20 mouse cellular contexts compared by ENCODE assay signal in genomic region chr6:31210209-31210714, GRCm38 (mm10).
DNase-seq lines count a peak whose midpoint lies in the region; ATAC-seq and TF ChIP-seq lines count a peak whose summit lies in the region.
"Had no signal": no experiment of that assay in that cellular context is flagged by ENCODE, and none has a peak within 500 bp of the region (broad histone marks: within the 10 kb centered on the region; RNA-seq: fewer than 3 reads in every experiment).

No protein-coding gene starts in this region.

- H3K9me3 ChIP-seq in hindbrain, postnatal 0 days (ENCODE audit: low read length): no peaks in the 10 kb centered on the region
- H3K9me3 ChIP-seq in hindbrain, embryonic 10.5 days: no peaks in the 10 kb centered on the region
- no peaks in the 10 kb centered on the region for H3K9me3 ChIP-seq in midbrain, postnatal 0 days (ENCODE audit: low read length)
- no peaks in the 10 kb centered on the region for H3K9me3 ChIP-seq in midbrain, embryonic 14.5 days (ENCODE audit: control insufficient read depth, low read length)
- H3K9me3 ChIP-seq in stomach, postnatal 0 days (ENCODE audit: control insufficient read depth, low read length): no peaks in the 10 kb centered on the region
- H3K9me3 ChIP-seq: limb, embryonic 13.5 days; lung, embryonic 15.5 days; midbrain, embryonic 13.5 days had no signal

- H3K9ac ChIP-seq in hindbrain, postnatal 0 days (replicated peaks; ENCODE audit: low read length): no peak overlapping the region
- H3K9ac ChIP-seq in midbrain, postnatal 0 days (replicated peaks; ENCODE audit: low read length, poor library complexity, severe bottlenecking): no peak overlapping the region
- H3K9ac ChIP-seq in midbrain, embryonic 14.5 days (replicated peaks; ENCODE audit: low read length): no peak overlapping the region
- H3K9ac ChIP-seq in stomach, postnatal 0 days (ENCODE audit: low read length): no peak overlapping the region
- H3K9ac ChIP-seq: limb, embryonic 13.5 days; lung, embryonic 15.5 days; midbrain, embryonic 13.5 days had no signal

- WGBS in hindbrain, postnatal 0 days: 82% methylated on average over 7 of the region's 7 CpGs
- 81% methylated on average over 7 of the region's 7 CpGs for WGBS in hindbrain, embryonic 10.5 days
- WGBS in midbrain, postnatal 0 days: 80% methylated on average over 7 of the region's 7 CpGs
- WGBS in midbrain, embryonic 14.5 days: 83% methylated on average over 7 of the region's 7 CpGs
- WGBS in bone marrow, adult 2 months: 35% methylated on average over 7 of the region's 7 CpGs
- 72% methylated on average over 7 of the region's 7 CpGs for WGBS in stomach, postnatal 0 days

- ATAC-seq in hindbrain, postnatal 0 days: no peak
- ATAC-seq in midbrain, postnatal 0 days (ENCODE audit: low FRiP score): no peak
- ATAC-seq in midbrain, embryonic 14.5 days (ENCODE audit: low FRiP score, low TSS enrichment): no peak
- ATAC-seq in stomach, postnatal 0 days (ENCODE audit: low FRiP score, low TSS enrichment): no peak
- ATAC-seq: hindbrain, embryonic 16.5 days; midbrain, embryonic 13.5 days; Patski had no signal

- H3K27ac ChIP-seq in hindbrain, postnatal 0 days: no peak overlapping the region
- no peak overlapping the region for H3K27ac ChIP-seq in hindbrain, embryonic 10.5 days
- H3K27ac ChIP-seq in midbrain, postnatal 0 days (ENCODE audit: low read depth, low read length): no peak overlapping the region
- H3K27ac ChIP-seq in midbrain, embryonic 14.5 days (replicated peaks; ENCODE audit: low read depth, low read length): no peak overlapping the region
- peak overlapping the region; percentile 1 for H3K27ac ChIP-seq in bone marrow, adult 2 months (ENCODE audit: control insufficient read depth, insufficient read depth, low read depth, low read length, poor library complexity)
- no peak overlapping the region for H3K27ac ChIP-seq in stomach, postnatal 0 days (replicated peaks)
- H3K27ac ChIP-seq: limb, embryonic 13.5 days; lung, embryonic 15.5 days; midbrain, embryonic 13.5 days had no signal

- no peak overlapping the region for H3K4me2 ChIP-seq in hindbrain, postnatal 0 days (ENCODE audit: low read depth, low read length)
- H3K4me2 ChIP-seq in midbrain, postnatal 0 days (ENCODE audit: low read depth, low read length, poor library complexity, severe bottlenecking): no peak overlapping the region
- no peak overlapping the region for H3K4me2 ChIP-seq in midbrain, embryonic 14.5 days (ENCODE audit: low read length)
- no peak overlapping the region for H3K4me2 ChIP-seq in stomach, postnatal 0 days (replicated peaks; ENCODE audit: low read depth)
- H3K4me2 ChIP-seq: limb, embryonic 13.5 days; lung, embryonic 15.5 days; midbrain, embryonic 13.5 days had no signal

- no peak for TF ChIP-seq POLR2A in bone marrow, adult 2 months (IDR thresholded peaks at IDR 0.05; ENCODE audit: borderline replicate concordance, control insufficient read depth, low read depth, low read length)

- TF ChIP-seq EP300 in stomach, postnatal 0 days (optimal IDR thresholded peaks at IDR 0.05): no peak

- no peak overlapping the region for H3K4me3 ChIP-seq in hindbrain, postnatal 0 days (ENCODE audit: low read length)
- H3K4me3 ChIP-seq in hindbrain, embryonic 10.5 days: no peak overlapping the region
- H3K4me3 ChIP-seq in midbrain, postnatal 0 days (ENCODE audit: low read depth, low read length): no peak overlapping the region
- H3K4me3 ChIP-seq in midbrain, embryonic 14.5 days (replicated peaks; ENCODE audit: low read depth, low read length): no peak overlapping the region
- H3K4me3 ChIP-seq in bone marrow, adult 2 months (replicated peaks; ENCODE audit: control insufficient read depth, low read depth, low read length): peak overlapping the region; percentile 47
- H3K4me3 ChIP-seq in stomach, postnatal 0 days (ENCODE audit: low read depth, low read length): no peak overlapping the region
- H3K4me3 ChIP-seq: limb, embryonic 13.5 days; lung, embryonic 15.5 days; midbrain, embryonic 13.5 days had no signal

- peak; percentile 23 for TF ChIP-seq CTCF in hindbrain, postnatal 0 days (IDR thresholded peaks at IDR 0.05; ENCODE audit: low read depth)
- peak; percentile 26; the same call in 1 of the 2 replicates for TF ChIP-seq CTCF in midbrain, postnatal 0 days (IDR thresholded peaks at IDR 0.05)
- TF ChIP-seq CTCF in bone marrow, adult 2 months (IDR thresholded peaks at IDR 0.05; ENCODE audit: control insufficient read depth, insufficient read depth, low read length): peak; percentile 22; the same call in 1 of the 2 replicates
- peak; percentile 33 for TF ChIP-seq CTCF in stomach, postnatal 0 days (IDR thresholded peaks at IDR 0.05; ENCODE audit: low read depth)

- H3K27me3 ChIP-seq in hindbrain, postnatal 0 days (ENCODE audit: insufficient read depth, low read length): no peaks in the 10 kb centered on the region
- H3K27me3 ChIP-seq in hindbrain, embryonic 10.5 days (ENCODE audit: insufficient read depth, poor library complexity, severe bottlenecking): peaks cover 12% of the 10 kb centered on the region
- no peaks in the 10 kb centered on the region for H3K27me3 ChIP-seq in midbrain, postnatal 0 days (ENCODE audit: insufficient read depth, low read length)
- H3K27me3 ChIP-seq in midbrain, embryonic 14.5 days (ENCODE audit: control insufficient read depth, insufficient read depth, low read length): no peaks in the 10 kb centered on the region
- no peaks in the 10 kb centered on the region for H3K27me3 ChIP-seq in stomach, postnatal 0 days (ENCODE audit: control insufficient read depth, insufficient read depth, low read length)
- H3K27me3 ChIP-seq: Patski had no signal

- no peak for DNase-seq in hindbrain, postnatal 0 days (ENCODE audit: low spot score)
- DNase-seq in hindbrain, embryonic 10.5 days (ENCODE audit: low spot score): no peak
- DNase-seq in midbrain, postnatal 0 days (ENCODE audit: low spot score): no peak
- no peak for DNase-seq in midbrain, embryonic 14.5 days
- no peak for DNase-seq in stomach, postnatal 0 days (ENCODE audit: low spot score)
- DNase-seq in kidney, adult 11 months: no peak
- no peak for DNase-seq in kidney, adult 9 months
- DNase-seq: adrenal gland, adult 2 months; cerebellum, adult 9-11 months; heart, adult 18-20 months; heart, postnatal 14 days; kidney, postnatal 14 days; layer of hippocampus, postnatal 36 days; right cerebral cortex, postnatal 4 days had no signal

- no peaks in the 10 kb centered on the region for H3K4me1 ChIP-seq in hindbrain, postnatal 0 days (ENCODE audit: insufficient read depth, low read length)
- no peaks in the 10 kb centered on the region for H3K4me1 ChIP-seq in hindbrain, embryonic 10.5 days (replicated peaks)
- H3K4me1 ChIP-seq in midbrain, postnatal 0 days (ENCODE audit: insufficient read depth, low read length): no peaks in the 10 kb centered on the region
- H3K4me1 ChIP-seq in midbrain, embryonic 14.5 days (ENCODE audit: control insufficient read depth, insufficient read depth, low read length): no peaks in the 10 kb centered on the region
- H3K4me1 ChIP-seq in bone marrow, adult 2 months (ENCODE audit: control insufficient read depth, insufficient read depth, low read length): peaks cover 3% of the 10 kb centered on the region; the same call in 1 of the 2 replicates
- H3K4me1 ChIP-seq in stomach, postnatal 0 days (replicated peaks; ENCODE audit: control insufficient read depth, insufficient read depth): no peaks in the 10 kb centered on the region
- H3K4me1 ChIP-seq: limb, embryonic 13.5 days; lung, embryonic 15.5 days; midbrain, embryonic 13.5 days had no signal

- H3K36me3 ChIP-seq in hindbrain, postnatal 0 days (ENCODE audit: insufficient read depth, low read length): no peaks in the 10 kb centered on the region
- no peaks in the 10 kb centered on the region for H3K36me3 ChIP-seq in hindbrain, embryonic 10.5 days
- H3K36me3 ChIP-seq in midbrain, postnatal 0 days (ENCODE audit: insufficient read depth, low read length): no peaks in the 10 kb centered on the region
- no peaks in the 10 kb centered on the region for H3K36me3 ChIP-seq in midbrain, embryonic 14.5 days (ENCODE audit: control insufficient read depth, insufficient read depth, low read length)
- H3K36me3 ChIP-seq in stomach, postnatal 0 days (ENCODE audit: control insufficient read depth, insufficient read depth, low read length): no peaks in the 10 kb centered on the region
- H3K36me3 ChIP-seq: limb, embryonic 13.5 days; lung, embryonic 15.5 days; midbrain, embryonic 13.5 days had no signal
